Mouse (Mus musculus): Measurements from ENCODE around the gene 1700020D05Rik.

DNA sequence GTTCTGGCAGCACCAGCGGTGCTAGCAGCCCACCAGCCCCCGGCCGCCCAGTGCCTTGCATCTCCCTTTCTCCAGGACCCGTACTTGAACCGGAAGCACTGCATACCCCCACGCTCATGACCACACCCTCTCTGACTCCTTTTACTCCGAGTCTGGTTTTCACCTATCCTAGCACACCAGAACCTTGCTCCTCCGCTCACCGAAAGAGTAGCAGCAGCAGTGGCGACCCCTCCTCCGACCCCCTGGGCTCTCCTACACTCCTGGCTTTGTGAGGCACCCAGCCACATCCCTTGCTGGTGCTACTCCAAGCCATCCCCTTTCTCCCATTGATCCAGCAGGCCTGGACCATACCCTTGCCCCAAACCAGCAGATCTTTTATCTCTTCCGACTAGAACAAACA, 48.5 kb downstream of the 1700020D05Rik start:
- no peak for TF ChIP-seq CTCF (IDR thresholded peaks at IDR 0.05; ENCODE audit: extremely low read depth, insufficient read length, insufficient replicate concordance, low read depth, low read length)
- no peak for TF ChIP-seq POLR2A (IDR thresholded peaks at IDR 0.05; ENCODE audit: low read depth, low read length)
